8 mouse cellular contexts compared by ENCODE assay signal in the genomic region with DNA sequence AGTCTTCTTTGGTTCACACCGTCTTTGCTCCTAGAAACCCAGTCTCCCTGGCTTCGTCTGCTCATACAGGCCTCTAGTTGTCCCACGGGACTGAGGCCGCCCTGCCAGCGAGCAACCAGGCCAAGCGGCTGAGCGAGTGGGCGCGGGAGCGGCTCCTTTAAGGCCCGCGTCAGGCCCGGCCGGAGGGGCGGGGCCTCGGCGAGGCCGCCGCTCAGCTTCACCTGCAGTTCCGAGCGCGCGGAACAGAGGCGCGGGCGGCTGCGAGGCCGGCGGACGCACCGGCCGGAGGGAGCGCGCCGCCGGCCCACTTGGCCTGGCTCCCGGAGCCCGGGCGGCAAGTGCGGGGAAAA. TPM values are rescaled to one million over a fixed set of nuclear protein-coding genes. Genes with fewer than 3 reads are reported as not detected.
DNase-seq lines count a peak whose midpoint lies in the region; TF ChIP-seq lines count a peak whose summit lies in the region.

A gene (plus strand): TSS at position 241 of the 350 bp plus-strand sequence.

- H3K27ac ChIP-seq in ES-E14 (ENCODE audit: insufficient read depth, low read depth, low read length, poor library complexity, severe bottlenecking), result no peak within 1 kb of the TSS
- H3K27ac ChIP-seq in hindbrain, embryonic 10.5 days, result peak within 1 kb of the TSS; percentile 89

- peaks cover 55% of the 10 kb centered on the region for H3K27me3 ChIP-seq in hindbrain, embryonic 10.5 days (ENCODE audit: insufficient read depth, poor library complexity, severe bottlenecking)

- peaks cover 0 to 2% of the 10 kb centered on the region in 2 experiments; a peak in 1 of 4 replicates for H3K4me1 ChIP-seq in ES-E14 (ENCODE audit: control insufficient read depth in 2 of 2, insufficient read depth in 2 of 2, low read length in 2 of 2, poor library complexity in 1 of 2)
- H3K4me1 ChIP-seq in hindbrain, embryonic 10.5 days (replicated peaks), result peaks cover 38% of the 10 kb centered on the region

- WGBS in hindbrain, embryonic 10.5 days, result under 1% methylated on average over 40 of the region's 40 CpGs

- H3K9me3 ChIP-seq in ES-E14 (ENCODE audit: control insufficient read depth, insufficient read depth, low read depth, low read length), result no peaks in the 10 kb centered on the region
- H3K9me3 ChIP-seq in hindbrain, embryonic 10.5 days, result no peaks in the 10 kb centered on the region

- in situ Hi-C loops in ES-E14 (cut with MboI; ENCODE audit: low sequenced_read_pairs in 2 of 2, unreplicated experiment in 2 of 2), result no loop called here

- H3K9ac ChIP-seq in ES-E14 (ENCODE audit: insufficient read depth, low read depth, low read length, poor library complexity, severe bottlenecking), result peak within 1 kb of the TSS; percentile 70

- H3K36me3 ChIP-seq in ES-E14 (ENCODE audit: control insufficient read depth, insufficient read depth, low read length, poor library complexity, severe bottlenecking), result no peaks in the 10 kb centered on the region
- 0 out of 2 replicates have a peak, but pooled peaks cover 4% of the 10 kb centered on the region for H3K36me3 ChIP-seq in hindbrain, embryonic 10.5 days

- H3K4me3 ChIP-seq in ES-E14 (ENCODE audit: insufficient read depth in 1 of 2, low read depth in 1 of 2, low read length in 2 of 2, poor library complexity in 1 of 2, severe bottlenecking in 1 of 2), result peak within 1 kb of the TSS; percentile 72 to 90
- peak within 1 kb of the TSS; percentile 80 for H3K4me3 ChIP-seq in hindbrain, embryonic 10.5 days

- no peak for DNase-seq in ES-E14 (ENCODE audit: low read depth, low spot score)
- DNase-seq in cerebellum, adult 11-12 months, result peak; percentile 91
- peak; percentile 59 for DNase-seq in forelimb bud, embryonic 11.5 days (ENCODE audit: low read depth, low spot score)
- peak; percentile 80 for DNase-seq in hindbrain, embryonic 10.5 days (ENCODE audit: low spot score)
- DNase-seq in layer of hippocampus, adult 9-11 months, result peak; percentile 57
- peak; percentile 67 to 70 for DNase-seq in lung, adult 18-20 months
- peak; percentile 36 for DNase-seq in ovary, postnatal 14 days (ENCODE audit: low spot score)
- DNase-seq in MN1 (ENCODE audit: low spot score), result no peak

TF ChIP-seq in ES-E14, 5 proteins besides CTCF, POLR2A, EP300 and RAD21:
- TF ChIP-seq CHD2 (IDR thresholded peaks at IDR 0.05; ENCODE audit: low read depth, low read length) (no peak), HCFC1 (IDR thresholded peaks at IDR 0.05; ENCODE audit: borderline replicate concordance, insufficient read depth, low read length) (no peak), ZC3H11A (IDR thresholded peaks at IDR 0.05; ENCODE audit: borderline replicate concordance, low read depth, low read length) (no peak), MAFK (IDR thresholded peaks at IDR 0.05; ENCODE audit: insufficient read depth, low read depth, low read length) (no peak), ZNF384 (IDR thresholded peaks at IDR 0.05; ENCODE audit: low read depth, low read length) (no peak)

RNA-seq across cellular contexts. Expression of the gene that starts here (rescaled TPM):
- 1.7 and 1.9 TPM in 2 replicates for total RNA-seq in ES-E14 (2012; rRNA removed)
- polyA plus RNA-seq in hindbrain, embryonic 10.5 days (2016; fragmentation: Nextera tagmentation; extraction: Ambion mirVana), result 7.0 and 8.7 TPM in 2 replicates

Comparison
In these comparisons a context has a peak if more than half of its experiments do, and no peak if none do; other contexts are left out.
1. DNase-seq: peak in cerebellum, adult 11-12 months (single experiment), forelimb bud, embryonic 11.5 days (single experiment), hindbrain, embryonic 10.5 days (single experiment), layer of hippocampus, adult 9-11 months (single experiment), lung, adult 18-20 months (2 of 2) and ovary, postnatal 14 days (single experiment); none in ES-E14 (single experiment) and MN1 (single experiment).